Mouse (Mus musculus) midbrain, embryonic 13.5 days (tissue): ENCODE measurements around the gene Kcnh7. TPM values are rescaled to one million over a fixed set of nuclear protein-coding genes. Genes with fewer than 3 reads are reported as not detected.

ENCODE experiments used
- ATAC-seq: fragments of 200-750 bp; cut with Nextera tagmentation; 2 replicates; pipeline ENCODE4 v1.8.0; 2017; ENCODE audit warnings: mild to moderate bottlenecking, moderate TSS enrichment, moderate library complexity
- H3K27ac ChIP-seq: fragments of 300-500 bp; sonication (generic); 2 replicates; pipeline ENCODE4 v1.5.1; 2015; ENCODE audit warnings: inconsistent platforms, mild to moderate bottlenecking, moderate library complexity
- H3K27me3 ChIP-seq: fragments of 300-500 bp; sonication (generic); 2 replicates; pipeline ENCODE4 v1.6.1; 2015; ENCODE audit warnings: mild to moderate bottlenecking, inconsistent platforms
- H3K36me3 ChIP-seq: fragments of 300-500 bp; sonication (generic); 2 replicates; pipeline ENCODE4 v1.6.1; 2015; ENCODE audit warnings: mild to moderate bottlenecking, inconsistent platforms
- H3K4me1 ChIP-seq: fragments of 300-500 bp; sonication (generic); replicated peaks from 2 replicates; pipeline ENCODE4 v1.6.1; 2015; ENCODE audit warnings: inconsistent platforms
- H3K4me2 ChIP-seq: fragments of 300-500 bp; sonication (generic); replicated peaks from 2 replicates; pipeline ENCODE4 v1.6.1; 2015; ENCODE audit warnings: moderate library complexity, mild to moderate bottlenecking, inconsistent platforms
- H3K4me3 ChIP-seq: fragments of 300-500 bp; sonication (generic); replicated peaks from 2 replicates; pipeline ENCODE4 v1.5.1; 2015; ENCODE audit warnings: mild to moderate bottlenecking, inconsistent platforms
- H3K9ac ChIP-seq: fragments of 300-500 bp; sonication (generic); replicated peaks from 2 replicates; pipeline ENCODE4 v1.6.1; 2015; ENCODE audit warnings: mild to moderate bottlenecking, inconsistent platforms
- H3K9me3 ChIP-seq: fragments of 300-500 bp; sonication (generic); 2 replicates; pipeline ENCODE4 v1.6.1; 2016; ENCODE audit warnings: mild to moderate bottlenecking, inconsistent platforms
- whole genome bisulfite sequencing: fragments of 180-500 bp; shearing (Covaris S2); methylation state at CpG from one replicate; pipeline ENCODE4 v1.1.7; 2015; 5-methylcytosine and 5-hydroxymethylcytosine counted together
- polyA plus RNA-seq: library from polyadenylated mRNA; unstranded; fragments of >200 nt; fragmentation: Nextera tagmentation; extraction: Ambion mirVana; gene quantifications from 2 replicates; pipeline ENCODE4 v1.2.1, GENCODE M21; 2015

Kcnh7 gene
- polyA plus RNA-seq, 1 experiment from 2014 or later: 6.9 TPM

DNA sequence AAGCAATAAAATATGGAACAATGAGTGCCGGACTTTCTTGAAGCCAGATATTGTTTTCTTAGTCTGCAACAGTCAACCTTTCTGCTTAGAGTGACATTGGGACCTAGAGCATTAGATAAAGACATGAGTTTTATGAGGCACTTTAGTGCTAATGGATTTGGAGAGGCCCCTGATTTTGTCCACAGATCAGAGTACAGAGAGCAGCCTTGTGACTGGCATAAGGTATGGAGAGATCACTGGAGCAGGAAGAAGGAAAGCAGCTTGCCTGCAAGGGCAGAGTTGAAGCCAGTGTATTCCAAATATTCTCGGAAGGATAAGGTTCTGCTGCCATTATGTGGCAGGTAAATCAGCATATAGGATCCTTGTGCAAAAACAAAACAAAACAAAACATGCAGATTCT lies 93.6 kb downstream of the Kcnh7 start:
- WGBS: 92% methylated on average over 2 of the region's 2 CpGs
- Histone ChIP-seq H3K36me3 (no peaks in the 10 kb centered on the region), H3K4me3 (no peak overlapping the region), H3K4me2 (no peak overlapping the region), H3K27me3 (no peaks in the 10 kb centered on the region), H3K4me1 (no peaks in the 10 kb centered on the region), H3K9me3 (no peaks in the 10 kb centered on the region), H3K27ac (no peak overlapping the region), H3K9ac (no peak overlapping the region)
- no peak for ATAC-seq

GRCm38 (mm10) chr2:63058386-63058785 lies 125.7 kb downstream of the Kcnh7 start:
- H3K9me3 ChIP-seq: no peaks in the 10 kb centered on the region
- no peak overlapping the region for H3K4me2 ChIP-seq
- no peak overlapping the region for H3K9ac ChIP-seq
- no peak for ATAC-seq
- no peaks in the 10 kb centered on the region for H3K4me1 ChIP-seq
- H3K27me3 ChIP-seq: no peaks in the 10 kb centered on the region
- no peaks in the 10 kb centered on the region for H3K36me3 ChIP-seq
- H3K27ac ChIP-seq: no peak overlapping the region
- no peak overlapping the region for H3K4me3 ChIP-seq
- WGBS: 91% methylated on average over 2 of the region's 2 CpGs

DNA sequence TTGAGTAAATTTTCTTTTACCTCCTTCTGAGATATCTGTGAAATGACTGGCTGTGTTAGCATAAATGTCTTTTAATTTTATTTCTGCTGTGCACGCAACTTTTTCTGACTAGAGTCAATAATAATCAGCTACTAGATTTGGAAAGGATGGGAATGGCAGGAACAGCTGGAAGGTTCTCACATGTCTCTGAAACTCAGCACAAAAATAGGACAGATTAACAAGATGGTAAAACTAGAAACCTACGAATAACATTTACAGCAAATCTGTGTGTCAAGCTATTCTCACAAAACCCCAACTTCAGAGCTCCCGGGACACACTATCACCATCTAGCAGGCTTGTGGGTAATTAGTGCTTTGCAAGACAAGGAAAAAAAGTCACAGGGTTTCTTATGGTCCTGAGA lies 134.2 kb downstream of the Kcnh7 start:
- H3K36me3 ChIP-seq: no peaks in the 10 kb centered on the region
- 92% methylated on average over 3 of the region's 3 CpGs for WGBS
- no peak overlapping the region for H3K4me2 ChIP-seq
- ATAC-seq: no peak
- H3K9ac ChIP-seq: no peak overlapping the region
- H3K27ac ChIP-seq: no peak overlapping the region
- no peaks in the 10 kb centered on the region for H3K4me1 ChIP-seq
- no peaks in the 10 kb centered on the region for H3K9me3 ChIP-seq
- no peaks in the 10 kb centered on the region for H3K27me3 ChIP-seq
- H3K4me3 ChIP-seq: no peak overlapping the region

DNA sequence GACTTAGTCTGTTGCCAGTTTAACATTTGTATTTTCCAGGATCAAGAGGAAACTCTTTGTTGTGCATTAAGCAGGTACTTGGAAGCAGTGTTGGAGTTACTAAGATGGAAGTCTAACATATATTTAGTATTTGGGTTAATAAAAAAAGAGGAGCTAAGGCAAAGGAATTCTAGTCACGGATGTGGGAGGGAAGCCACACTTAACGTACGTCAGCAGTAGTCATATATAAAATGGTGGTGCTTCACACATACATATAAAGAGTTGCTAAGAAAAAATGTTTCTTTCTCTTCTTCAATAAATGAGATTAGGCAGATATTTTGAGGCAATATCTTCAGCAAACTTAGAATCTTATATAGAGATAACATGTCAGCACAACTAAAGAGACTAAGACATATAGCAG lies 144.4 kb downstream of the Kcnh7 start:
- H3K27me3 ChIP-seq: no peaks in the 10 kb centered on the region

GRCm38 (mm10) chr2:63014909-63015308 lies 169.2 kb downstream of the Kcnh7 start:
- H3K4me1 ChIP-seq: no peaks in the 10 kb centered on the region
- no peak overlapping the region for H3K27ac ChIP-seq
- no peak overlapping the region for H3K9ac ChIP-seq
- no peaks in the 10 kb centered on the region for H3K36me3 ChIP-seq
- H3K4me2 ChIP-seq: no peak overlapping the region
- H3K27me3 ChIP-seq: no peaks in the 10 kb centered on the region
- H3K4me3 ChIP-seq: no peak overlapping the region
- no peak for ATAC-seq
- no peaks in the 10 kb centered on the region for H3K9me3 ChIP-seq

More for the DNA sequence above, 144.4 kb downstream of the Kcnh7 start:
- H3K4me2 ChIP-seq: no peak overlapping the region
- no peaks in the 10 kb centered on the region for H3K9me3 ChIP-seq
- ATAC-seq: no peak
- WGBS: 95% methylated on average over 3 of the region's 3 CpGs
- no peaks in the 10 kb centered on the region for H3K36me3 ChIP-seq
- H3K9ac ChIP-seq: no peak overlapping the region
- H3K27ac ChIP-seq: no peak overlapping the region
- H3K4me3 ChIP-seq: no peak overlapping the region
- H3K4me1 ChIP-seq: no peaks in the 10 kb centered on the region

- no peak overlapping the region for H3K4me2 ChIP-seq
- H3K4me3 ChIP-seq: no peak overlapping the region
- no peaks in the 10 kb centered on the region for H3K36me3 ChIP-seq
- no peaks in the 10 kb centered on the region for H3K4me1 ChIP-seq
- H3K27ac ChIP-seq: no peak overlapping the region
- H3K9ac ChIP-seq: no peak overlapping the region
- no peaks in the 10 kb centered on the region for H3K9me3 ChIP-seq
- 95% methylated on average over 4 of the region's 4 CpGs for WGBS
- no peaks in the 10 kb centered on the region for H3K27me3 ChIP-seq
- ATAC-seq: no peak
Observed at GRCm38 (mm10) chr2:63009141-63009540, 174.9 kb downstream of the Kcnh7 start.

GRCm38 (mm10) chr2:63002784-63003183 lies 181.3 kb downstream of the Kcnh7 start:
- Histone ChIP-seq H3K9me3 (no peaks in the 10 kb centered on the region), H3K36me3 (no peaks in the 10 kb centered on the region), H3K9ac (no peak overlapping the region), H3K4me1 (no peaks in the 10 kb centered on the region), H3K27ac (no peak overlapping the region), H3K4me3 (no peak overlapping the region), H3K27me3 (no peaks in the 10 kb centered on the region), H3K4me2 (no peak overlapping the region)
- no peak for ATAC-seq
- 89% methylated on average over 1 of the region's 1 CpGs for WGBS

- ATAC-seq: no peak
- H3K4me3 ChIP-seq: no peak overlapping the region
- no peaks in the 10 kb centered on the region for H3K4me1 ChIP-seq
- no peaks in the 10 kb centered on the region for H3K9me3 ChIP-seq
- WGBS: 91% methylated on average over 2 of the region's 2 CpGs
- H3K27ac ChIP-seq: no peak overlapping the region
- H3K9ac ChIP-seq: no peak overlapping the region
- no peaks in the 10 kb centered on the region for H3K36me3 ChIP-seq
- no peak overlapping the region for H3K4me2 ChIP-seq
- H3K27me3 ChIP-seq: no peaks in the 10 kb centered on the region
Observed at GRCm38 (mm10) chr2:62997692-62998091, 186.4 kb downstream of the Kcnh7 start.

- H3K4me2 ChIP-seq: no peak overlapping the region
- ATAC-seq: no peak
Observed at GRCm38 (mm10) chr2:62988616-62989015, 195.5 kb downstream of the Kcnh7 start.

DNA sequence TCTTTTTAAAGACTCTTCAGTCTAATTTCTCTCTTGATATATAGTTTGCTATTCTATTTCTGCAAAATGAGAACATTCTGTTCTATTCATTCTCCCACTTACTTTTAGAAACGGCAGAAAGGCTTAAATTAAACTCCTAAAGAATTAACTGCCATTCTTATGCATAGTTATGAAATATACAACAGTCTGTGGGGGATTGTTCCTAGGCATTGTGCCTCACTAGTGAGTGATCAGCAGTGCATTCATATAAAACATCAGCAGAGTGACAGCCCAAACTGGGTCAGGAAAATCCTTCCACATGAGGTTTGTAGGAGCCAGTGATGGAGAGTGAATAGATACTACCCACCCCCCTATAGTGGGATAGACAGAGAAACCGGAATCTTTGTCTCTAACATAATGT lies 200.2 kb downstream of the Kcnh7 start:
- no peak overlapping the region for H3K4me3 ChIP-seq
- H3K9ac ChIP-seq: no peak overlapping the region
- H3K27ac ChIP-seq: no peak overlapping the region
- no peak overlapping the region for H3K4me2 ChIP-seq
- H3K36me3 ChIP-seq: no peaks in the 10 kb centered on the region
- no peaks in the 10 kb centered on the region for H3K27me3 ChIP-seq
- H3K4me1 ChIP-seq: no peaks in the 10 kb centered on the region
- no peak for ATAC-seq
- WGBS: 49% methylated on average over 2 of the region's 2 CpGs
- no peaks in the 10 kb centered on the region for H3K9me3 ChIP-seq

More at GRCm38 (mm10) chr2:62988616-62989015, 195.5 kb downstream of the Kcnh7 start:
- no peaks in the 10 kb centered on the region for H3K9me3 ChIP-seq
- H3K27me3 ChIP-seq: no peaks in the 10 kb centered on the region
- no peaks in the 10 kb centered on the region for H3K4me1 ChIP-seq
- no peak overlapping the region for H3K27ac ChIP-seq
- H3K9ac ChIP-seq: no peak overlapping the region
- no peak overlapping the region for H3K4me3 ChIP-seq
- no peaks in the 10 kb centered on the region for H3K36me3 ChIP-seq

DNA sequence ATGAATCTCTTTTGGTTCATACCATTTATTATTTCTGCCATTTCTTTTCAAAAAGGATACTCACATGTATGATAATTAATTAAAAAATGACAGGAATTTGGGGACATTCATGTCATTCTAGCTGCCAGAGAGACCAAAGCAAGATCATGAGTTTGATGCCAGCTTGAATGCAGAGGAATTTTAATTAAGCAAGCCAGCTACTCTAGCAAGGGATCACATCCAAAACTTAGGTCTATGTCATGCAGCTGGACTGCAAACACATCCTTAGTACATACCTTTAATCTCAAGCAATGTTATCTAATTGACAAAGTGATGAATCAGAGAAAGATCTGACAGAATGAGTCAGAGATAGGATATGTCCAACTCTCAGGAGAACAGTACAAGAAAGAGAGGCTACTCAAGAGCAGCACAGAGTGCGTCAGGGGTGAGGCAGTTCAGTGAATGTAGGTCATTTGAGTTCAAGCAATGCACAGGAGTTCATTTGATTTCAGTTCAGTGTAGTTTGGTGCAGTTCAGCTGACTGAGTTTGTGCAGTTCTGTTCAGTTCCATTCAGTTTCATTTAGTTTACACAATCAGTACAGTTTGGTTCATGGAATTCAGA lies 248.7 kb downstream of the Kcnh7 start:
- H3K4me3 ChIP-seq: no peak overlapping the region
- no peak overlapping the region for H3K27ac ChIP-seq
- H3K4me1 ChIP-seq: no peaks in the 10 kb centered on the region
- no peaks in the 10 kb centered on the region for H3K9me3 ChIP-seq
- WGBS: 84% methylated on average over 1 of the region's 1 CpGs
- no peak overlapping the region for H3K4me2 ChIP-seq
- no peaks in the 10 kb centered on the region for H3K36me3 ChIP-seq
- no peaks in the 10 kb centered on the region for H3K27me3 ChIP-seq
- H3K9ac ChIP-seq: no peak overlapping the region
- ATAC-seq: no peak

DNA sequence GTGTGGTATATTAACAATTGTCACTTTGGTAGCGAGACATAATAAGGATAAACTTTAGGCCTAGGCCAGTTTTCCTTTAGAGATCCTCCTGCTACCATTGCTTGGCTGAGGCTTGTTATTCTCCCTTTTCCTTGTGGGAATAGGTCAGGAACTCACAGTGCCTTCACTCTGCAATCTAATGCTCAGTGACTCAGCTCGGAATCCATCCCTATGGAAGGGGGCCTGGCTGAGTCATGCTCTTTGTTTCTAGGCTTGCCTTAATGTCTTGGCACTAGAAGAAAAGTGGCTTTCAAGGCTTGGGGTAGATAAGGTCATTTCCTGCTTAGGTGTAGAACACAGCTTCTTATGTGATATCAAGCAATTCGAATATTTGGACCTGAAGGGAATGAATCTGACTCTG lies 255.6 kb downstream of the Kcnh7 start:
- WGBS: 89% methylated on average over 3 of the region's 3 CpGs
- Histone ChIP-seq H3K4me3 (no peak overlapping the region), H3K36me3 (no peaks in the 10 kb centered on the region), H3K9me3 (no peaks in the 10 kb centered on the region), H3K27me3 (no peaks in the 10 kb centered on the region), H3K9ac (no peak overlapping the region), H3K27ac (no peak overlapping the region), H3K4me2 (no peak overlapping the region), H3K4me1 (no peaks in the 10 kb centered on the region)
- no peak for ATAC-seq

DNA sequence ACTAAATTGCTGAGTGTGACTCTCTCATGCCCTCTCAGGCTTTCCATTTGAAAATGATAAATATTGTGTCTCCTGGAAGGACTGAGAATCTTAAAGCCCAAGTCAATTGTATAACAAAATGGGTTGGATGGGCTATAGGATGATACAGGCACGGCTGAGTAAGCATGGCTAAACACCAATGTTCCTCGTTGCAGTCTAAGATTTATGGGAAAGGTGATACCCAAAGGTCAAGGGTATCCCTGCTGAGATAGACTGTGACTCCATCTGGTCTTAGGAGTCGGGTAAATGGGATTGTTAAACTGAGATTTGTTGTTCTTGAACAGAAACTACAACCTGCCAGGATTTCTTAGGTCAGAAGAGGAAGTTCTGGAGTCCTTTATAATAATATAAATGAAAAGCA lies 256.0 kb downstream of the Kcnh7 start:
- no peaks in the 10 kb centered on the region for H3K27me3 ChIP-seq
- no peak overlapping the region for H3K4me2 ChIP-seq
- WGBS: 60% methylated on average over 3 of the region's 3 CpGs
- no peak overlapping the region for H3K9ac ChIP-seq
- H3K4me1 ChIP-seq: no peaks in the 10 kb centered on the region
- no peak overlapping the region for H3K27ac ChIP-seq
- H3K36me3 ChIP-seq: no peaks in the 10 kb centered on the region
- H3K4me3 ChIP-seq: no peak overlapping the region
- no peak for ATAC-seq
- H3K9me3 ChIP-seq: no peaks in the 10 kb centered on the region
